Mouse (Mus musculus) thymus, adult 2 months (tissue): ENCODE results near the gene Hook2.

Experiments used
- CTCF ChIP-seq: fragments of 200-500 bp; IDR thresholded peaks from 2 replicates; pipeline ENCODE4 v1.5.1; 2012; ENCODE audit warnings: mild to moderate bottlenecking, control low read depth, low read length, moderate library complexity, borderline replicate concordance; ENCODE audit not compliant: control insufficient read depth, poor library complexity, insufficient read depth; ENCODE audit errors: extremely low read depth
- POLR2A ChIP-seq: fragments of 200-500 bp; IDR thresholded peaks from 2 replicates; pipeline ENCODE4 v1.6.1; 2012; ENCODE audit warnings: mild to moderate bottlenecking, low read length, control low read depth, moderate library complexity; ENCODE audit not compliant: control insufficient read depth, poor library complexity, insufficient read depth; ENCODE audit errors: extremely low read depth

- TF ChIP-seq CTCF (peak; percentile 81), POLR2A (no peak; the same call in 1 of the 2 replicates)
Measured at GRCm38 (mm10) chr8:84990349-84990748, at the start of gene Hook2.
